Mouse (Mus musculus) NIH3T3 (cell line): ENCODE measurements around the gene Eda2r.

Experiments used
- DNase-seq: peaks from one replicate; pipeline ENCODE4 v3.0.0-alpha.2; 2012; ENCODE audit warnings: low read depth

The Eda2r gene

GRCm38 (mm10) chrX:97377065-97377421 is at the start of gene Eda2r:
Gene Eda2r (minus strand): TSS chrX:97377216.
- peak; percentile 83 for DNase-seq

GRCm38 (mm10) chrX:97397872-97398271 is 20.9 kb upstream of the Eda2r start:
- DNase-seq: peak; percentile 18

- DNase-seq: no peak
Measured at GRCm38 (mm10) chrX:97378076-97378475, 1.1 kb upstream of the Eda2r start.

- peak; percentile 63 for DNase-seq
Measured at GRCm38 (mm10) chrX:97376321-97377064, 523 bp downstream of the Eda2r start.

GRCm38 (mm10) chrX:97372826-97373225 is 4.2 kb downstream of the Eda2r start:
- no peak for DNase-seq

- peak; percentile 68 for DNase-seq
Measured at GRCm38 (mm10) chrX:97369206-97369605, 7.8 kb downstream of the Eda2r start.

- DNase-seq: no peak
Measured at GRCm38 (mm10) chrX:97368741-97369140, 8.3 kb downstream of the Eda2r start.

- no peak for DNase-seq
Measured at GRCm38 (mm10) chrX:97360919-97361318, 16.1 kb downstream of the Eda2r start.

GRCm38 (mm10) chrX:97327891-97328290 is 49.1 kb downstream of the Eda2r start:
- DNase-seq: peak; percentile 37
